Mouse (Mus musculus): ENCODE results near the gene Cldn7. TPM values are rescaled to one million over a fixed set of nuclear protein-coding genes. Genes with fewer than 3 reads are reported as not detected.
"Not testable (repeated sequence)": the region's sequence is repeated elsewhere in the genome, so short reads cannot be mapped to it uniquely, and the experiment has no call there.

Gene Cldn7
- polyA plus RNA-seq (2015; fragmentation: Nextera tagmentation; extraction: Ambion mirVana): 5.4 and 11.7 TPM in 2 replicates

- no peak for ATAC-seq (ENCODE audit: low read depth)
- H3K9me3 ChIP-seq (replicated peaks; ENCODE audit: control insufficient read depth, low read length): no peaks in the 10 kb centered on the region
- H3K27me3 ChIP-seq (ENCODE audit: control insufficient read depth, insufficient read depth, low read depth, low read length): peaks cover 62% of the 10 kb centered on the region
- H3K4me1 ChIP-seq (ENCODE audit: control insufficient read depth, low read depth, low read length): peaks cover 14% of the 10 kb centered on the region
- no peak within 1 kb of the TSS for H3K27ac ChIP-seq (ENCODE audit: low read length)
- H3K4me2 ChIP-seq (ENCODE audit: low read depth, low read length): peak within 1 kb of the TSS; percentile 41
- WGBS (ENCODE audit: insufficient replicate concordance): 10% methylated on average over 24 of the region's 24 CpGs
- H3K4me3 ChIP-seq (ENCODE audit: low read depth, low read length): peak within 1 kb of the TSS; percentile 34; the same call in 1 of the 2 replicates
- H3K9ac ChIP-seq (ENCODE audit: low read depth, low read length): no peak within 1 kb of the TSS
- peaks cover 4% of the 10 kb centered on the region; the same call in 1 of the 2 replicates for H3K36me3 ChIP-seq (ENCODE audit: control insufficient read depth, insufficient read depth)
These were observed at the start of gene Cldn7 for GRCm38 (mm10) chr11:69964650-69965270. Cldn7 (plus strand) TSS chr11:69964779.

- Histone ChIP-seq H3K36me3 (ENCODE audit: control insufficient read depth, insufficient read depth) (peaks cover 59% of the 10 kb centered on the region), H3K9me3 (replicated peaks; ENCODE audit: control insufficient read depth, low read length) (no peaks in the 10 kb centered on the region), H3K27me3 (ENCODE audit: control insufficient read depth, insufficient read depth, low read depth, low read length) (no peaks in the 10 kb centered on the region), H3K4me2 (ENCODE audit: low read depth, low read length) (peak overlapping the region; percentile 96), H3K4me3 (ENCODE audit: low read depth, low read length) (peak overlapping the region; percentile 93), H3K9ac (ENCODE audit: low read depth, low read length) (peak overlapping the region; percentile 94), H3K27ac (ENCODE audit: low read length) (peak overlapping the region; percentile 99), H3K4me1 (ENCODE audit: control insufficient read depth, low read depth, low read length) (peaks cover 52% of the 10 kb centered on the region)
- ATAC-seq (ENCODE audit: low read depth): no peak
- WGBS (ENCODE audit: insufficient replicate concordance): 24% methylated on average over 9 of the region's 9 CpGs
These were observed 49.6 kb upstream of the Cldn7 start for GRCm38 (mm10) chr11:69914917-69915430.

- Histone ChIP-seq H3K9ac (ENCODE audit: low read depth, low read length) (peak overlapping the region; percentile 94), H3K9me3 (replicated peaks; ENCODE audit: control insufficient read depth, low read length) (no peaks in the 10 kb centered on the region), H3K27ac (ENCODE audit: low read length) (peak overlapping the region; percentile 99), H3K36me3 (ENCODE audit: control insufficient read depth, insufficient read depth) (peaks cover 54% of the 10 kb centered on the region), H3K4me3 (ENCODE audit: low read depth, low read length) (peak overlapping the region; percentile 93), H3K27me3 (ENCODE audit: control insufficient read depth, insufficient read depth, low read depth, low read length) (no peaks in the 10 kb centered on the region), H3K4me2 (ENCODE audit: low read depth, low read length) (peak overlapping the region; percentile 96), H3K4me1 (ENCODE audit: control insufficient read depth, low read depth, low read length) (peaks cover 52% of the 10 kb centered on the region)
- peak; percentile 64 for ATAC-seq (ENCODE audit: low read depth)
- 21% methylated on average over 5 of the region's 5 CpGs for WGBS (ENCODE audit: insufficient replicate concordance)
These were observed 48.6 kb upstream of the Cldn7 start for GRCm38 (mm10) chr11:69915667-69916627.

- not testable (repeated sequence) for H3K27me3 ChIP-seq (ENCODE audit: control insufficient read depth, insufficient read depth, low read depth, low read length); H3K9me3 ChIP-seq (replicated peaks; ENCODE audit: control insufficient read depth, low read length); ATAC-seq (ENCODE audit: low read depth)
- 35% methylated on average over 7 of the region's 7 CpGs for WGBS (ENCODE audit: insufficient replicate concordance)
- peak overlapping the region; percentile 96 for H3K4me2 ChIP-seq (ENCODE audit: low read depth, low read length)
- peak overlapping the region; percentile 99 for H3K27ac ChIP-seq (ENCODE audit: low read length)
- H3K9ac ChIP-seq (ENCODE audit: low read depth, low read length): peak overlapping the region; percentile 69
- H3K36me3 ChIP-seq (ENCODE audit: control insufficient read depth, insufficient read depth): peaks cover 46% of the 10 kb centered on the region
- H3K4me1 ChIP-seq (ENCODE audit: control insufficient read depth, low read depth, low read length): peaks cover 52% of the 10 kb centered on the region
- peak overlapping the region; percentile 93 for H3K4me3 ChIP-seq (ENCODE audit: low read depth, low read length)
These were observed 47.8 kb upstream of the Cldn7 start for GRCm38 (mm10) chr11:69916652-69917378.

- ATAC-seq (ENCODE audit: low read depth): no peak
- Histone ChIP-seq H3K9ac (ENCODE audit: low read depth, low read length) (peak overlapping the region; percentile 69), H3K27me3 (ENCODE audit: control insufficient read depth, insufficient read depth, low read depth, low read length) (no peaks in the 10 kb centered on the region), H3K4me1 (ENCODE audit: control insufficient read depth, low read depth, low read length) (peaks cover 54% of the 10 kb centered on the region), H3K9me3 (replicated peaks; ENCODE audit: control insufficient read depth, low read length) (no peaks in the 10 kb centered on the region), H3K36me3 (ENCODE audit: control insufficient read depth, insufficient read depth) (peaks cover 40% of the 10 kb centered on the region), H3K27ac (ENCODE audit: low read length) (peak overlapping the region; percentile 99), H3K4me3 (ENCODE audit: low read depth, low read length) (peak overlapping the region; percentile 10), H3K4me2 (ENCODE audit: low read depth, low read length) (peak overlapping the region; percentile 96)
- WGBS (ENCODE audit: insufficient replicate concordance): 64% methylated on average over 8 of the region's 8 CpGs
These were observed 47.1 kb upstream of the Cldn7 start for GRCm38 (mm10) chr11:69917379-69917948.

GRCm38 (mm10) chr11:69918118-69918517 is 46.5 kb upstream of the Cldn7 start:
- no peaks in the 10 kb centered on the region for H3K27me3 ChIP-seq (ENCODE audit: control insufficient read depth, insufficient read depth, low read depth, low read length)
- peak overlapping the region; percentile 24; the same call in 1 of the 2 replicates for H3K9ac ChIP-seq (ENCODE audit: low read depth, low read length)
- H3K9me3 ChIP-seq (replicated peaks; ENCODE audit: control insufficient read depth, low read length): no peaks in the 10 kb centered on the region
- H3K27ac ChIP-seq (ENCODE audit: low read length): peak overlapping the region; percentile 99
- H3K36me3 ChIP-seq (ENCODE audit: control insufficient read depth, insufficient read depth): peaks cover 38% of the 10 kb centered on the region
- ATAC-seq (ENCODE audit: low read depth): no peak
- H3K4me2 ChIP-seq (ENCODE audit: low read depth, low read length): peak overlapping the region; percentile 90
- H3K4me1 ChIP-seq (ENCODE audit: control insufficient read depth, low read depth, low read length): peaks cover 60% of the 10 kb centered on the region
- H3K4me3 ChIP-seq (ENCODE audit: low read depth, low read length): peak overlapping the region; percentile 1; the same call in 1 of the 2 replicates
- 63% methylated on average over 5 of the region's 5 CpGs for WGBS (ENCODE audit: insufficient replicate concordance)

GRCm38 (mm10) chr11:69919053-69919452 is 45.5 kb upstream of the Cldn7 start:
- peak overlapping the region; percentile 90 for H3K4me2 ChIP-seq (ENCODE audit: low read depth, low read length)
- H3K4me1 ChIP-seq (ENCODE audit: control insufficient read depth, low read depth, low read length): peaks cover 64% of the 10 kb centered on the region
- peaks cover 38% of the 10 kb centered on the region for H3K36me3 ChIP-seq (ENCODE audit: control insufficient read depth, insufficient read depth)
- no peaks in the 10 kb centered on the region for H3K9me3 ChIP-seq (replicated peaks; ENCODE audit: control insufficient read depth, low read length)
- H3K27me3 ChIP-seq (ENCODE audit: control insufficient read depth, insufficient read depth, low read depth, low read length): no peaks in the 10 kb centered on the region
- H3K9ac ChIP-seq (ENCODE audit: low read depth, low read length): peak overlapping the region; percentile 98
- ATAC-seq (ENCODE audit: low read depth): no peak
- H3K27ac ChIP-seq (ENCODE audit: low read length): peak overlapping the region; percentile 99
- WGBS (ENCODE audit: insufficient replicate concordance): 39% methylated on average over 9 of the region's 9 CpGs
- peak overlapping the region; percentile 96 for H3K4me3 ChIP-seq (ENCODE audit: low read depth, low read length)

GRCm38 (mm10) chr11:69919661-69920265 is 44.8 kb upstream of the Cldn7 start:
- Histone ChIP-seq H3K9ac (ENCODE audit: low read depth, low read length) (peak overlapping the region; percentile 98), H3K27me3 (ENCODE audit: control insufficient read depth, insufficient read depth, low read depth, low read length) (no peaks in the 10 kb centered on the region), H3K36me3 (ENCODE audit: control insufficient read depth, insufficient read depth) (peaks cover 38% of the 10 kb centered on the region), H3K4me2 (ENCODE audit: low read depth, low read length) (peak overlapping the region; percentile 90), H3K4me3 (ENCODE audit: low read depth, low read length) (peak overlapping the region; percentile 96), H3K27ac (ENCODE audit: low read length) (peak overlapping the region; percentile 99), H3K4me1 (ENCODE audit: control insufficient read depth, low read depth, low read length) (peaks cover 66% of the 10 kb centered on the region), H3K9me3 (replicated peaks; ENCODE audit: control insufficient read depth, low read length) (no peaks in the 10 kb centered on the region)
- under 1% methylated on average over 17 of the region's 17 CpGs for WGBS (ENCODE audit: insufficient replicate concordance)
- ATAC-seq (ENCODE audit: low read depth): peak; percentile 41
